Mouse (Mus musculus): ENCODE results near the gene Lhx2. TPM values are rescaled to one million over a fixed set of nuclear protein-coding genes. Genes with fewer than 3 reads are reported as not detected.

Lhx2 gene
- polyA plus RNA-seq, 1 experiment from 2014 or later, result 1.2 TPM

GRCm38 (mm10) chr2:38355731-38356427 lies 16.8 kb downstream of the Lhx2 start:
- Histone ChIP-seq H3K4me3 (ENCODE audit: low read depth, low read length) (no peak overlapping the region), H3K9me3 (ENCODE audit: control insufficient read depth, low read length) (no peaks in the 10 kb centered on the region), H3K9ac (replicated peaks; ENCODE audit: low read depth, low read length) (no peak overlapping the region), H3K36me3 (ENCODE audit: control insufficient read depth, insufficient read depth, low read length) (no peaks in the 10 kb centered on the region), H3K27me3 (ENCODE audit: control insufficient read depth, insufficient read depth, low read length) (peaks cover 77% of the 10 kb centered on the region), H3K4me1 (ENCODE audit: control insufficient read depth, insufficient read depth, low read length) (peaks cover 9% of the 10 kb centered on the region), H3K4me2 (ENCODE audit: low read depth, low read length) (no peak overlapping the region), H3K27ac (ENCODE audit: low read depth, low read length) (no peak overlapping the region)
- no peak for ATAC-seq (ENCODE audit: low read depth)
- 1% methylated on average over 19 of the region's 19 CpGs for WGBS

- 0 out of 2 replicates have a peak overlapping the region, but pooled peaks have one; percentile 16 for H3K4me2 ChIP-seq (ENCODE audit: low read depth, low read length)
- ATAC-seq (ENCODE audit: low read depth), result no peak
- under 1% methylated on average over 53 of the region's 53 CpGs for WGBS
- no peaks in the 10 kb centered on the region for H3K36me3 ChIP-seq (ENCODE audit: control insufficient read depth, insufficient read depth, low read length)
- H3K4me1 ChIP-seq (ENCODE audit: control insufficient read depth, insufficient read depth, low read length), result peaks cover 3% of the 10 kb centered on the region; the same call in 1 of the 2 replicates
- H3K9ac ChIP-seq (replicated peaks; ENCODE audit: low read depth, low read length), result no peak overlapping the region
- H3K9me3 ChIP-seq (ENCODE audit: control insufficient read depth, low read length), result no peaks in the 10 kb centered on the region
- no peak overlapping the region; the same call in 1 of the 2 replicates for H3K4me3 ChIP-seq (ENCODE audit: low read depth, low read length)
- H3K27me3 ChIP-seq (ENCODE audit: control insufficient read depth, insufficient read depth, low read length), result peaks cover 77% of the 10 kb centered on the region
- no peak overlapping the region for H3K27ac ChIP-seq (ENCODE audit: low read depth, low read length)
These were observed 17.6 kb downstream of the Lhx2 start for GRCm38 (mm10) chr2:38356428-38357260.

- Histone ChIP-seq H3K9ac (replicated peaks; ENCODE audit: low read depth, low read length) (no peak overlapping the region), H3K36me3 (ENCODE audit: control insufficient read depth, insufficient read depth, low read length) (no peaks in the 10 kb centered on the region), H3K27ac (ENCODE audit: low read depth, low read length) (no peak overlapping the region), H3K4me1 (ENCODE audit: control insufficient read depth, insufficient read depth, low read length) (0 out of 2 replicates have a peak, but pooled peaks cover 3% of the 10 kb centered on the region), H3K4me2 (ENCODE audit: low read depth, low read length) (no peak overlapping the region), H3K4me3 (ENCODE audit: low read depth, low read length) (no peak overlapping the region; the same call in 1 of the 2 replicates), H3K27me3 (ENCODE audit: control insufficient read depth, insufficient read depth, low read length) (peaks cover 77% of the 10 kb centered on the region), H3K9me3 (ENCODE audit: control insufficient read depth, low read length) (no peaks in the 10 kb centered on the region)
- 2% methylated on average over 34 of the region's 35 CpGs for WGBS
- ATAC-seq (ENCODE audit: low read depth), result peak; percentile 38
These were observed 18.5 kb downstream of the Lhx2 start for GRCm38 (mm10) chr2:38357294-38358246.

- 0 out of 2 replicates have a peak, but pooled peaks cover 3% of the 10 kb centered on the region for H3K4me1 ChIP-seq (ENCODE audit: control insufficient read depth, insufficient read depth, low read length)
- peaks cover 73% of the 10 kb centered on the region for H3K27me3 ChIP-seq (ENCODE audit: control insufficient read depth, insufficient read depth, low read length)
- no peaks in the 10 kb centered on the region for H3K9me3 ChIP-seq (ENCODE audit: control insufficient read depth, low read length)
- no peak for ATAC-seq (ENCODE audit: low read depth)
- H3K4me3 ChIP-seq (ENCODE audit: low read depth, low read length), result no peak overlapping the region
- H3K36me3 ChIP-seq (ENCODE audit: control insufficient read depth, insufficient read depth, low read length), result no peaks in the 10 kb centered on the region
- H3K27ac ChIP-seq (ENCODE audit: low read depth, low read length), result no peak overlapping the region
- no peak overlapping the region for H3K9ac ChIP-seq (replicated peaks; ENCODE audit: low read depth, low read length)
- 4% methylated on average over 3 of the region's 3 CpGs for WGBS
- H3K4me2 ChIP-seq (ENCODE audit: low read depth, low read length), result no peak overlapping the region
These were observed 19.5 kb downstream of the Lhx2 start for GRCm38 (mm10) chr2:38358611-38359010.

- peaks cover 69% of the 10 kb centered on the region for H3K27me3 ChIP-seq (ENCODE audit: control insufficient read depth, insufficient read depth, low read length)
- H3K4me3 ChIP-seq (ENCODE audit: low read depth, low read length), result no peak overlapping the region
- 0 out of 2 replicates have a peak, but pooled peaks cover 3% of the 10 kb centered on the region for H3K4me1 ChIP-seq (ENCODE audit: control insufficient read depth, insufficient read depth, low read length)
- ATAC-seq (ENCODE audit: low read depth), result no peak
- no peaks in the 10 kb centered on the region for H3K9me3 ChIP-seq (ENCODE audit: control insufficient read depth, low read length)
- no peak overlapping the region for H3K27ac ChIP-seq (ENCODE audit: low read depth, low read length)
- H3K4me2 ChIP-seq (ENCODE audit: low read depth, low read length), result no peak overlapping the region
- H3K9ac ChIP-seq (replicated peaks; ENCODE audit: low read depth, low read length), result no peak overlapping the region
- H3K36me3 ChIP-seq (ENCODE audit: control insufficient read depth, insufficient read depth, low read length), result no peaks in the 10 kb centered on the region
- 0% methylated on average over 10 of the region's 10 CpGs for WGBS
These were observed 20.1 kb downstream of the Lhx2 start for GRCm38 (mm10) chr2:38359186-38359585.

- H3K4me2 ChIP-seq (ENCODE audit: low read depth, low read length), result no peak overlapping the region
- WGBS, result 1% methylated on average over 13 of the region's 13 CpGs
- no peak overlapping the region for H3K4me3 ChIP-seq (ENCODE audit: low read depth, low read length)
- H3K27ac ChIP-seq (ENCODE audit: low read depth, low read length), result no peak overlapping the region
- no peaks in the 10 kb centered on the region for H3K9me3 ChIP-seq (ENCODE audit: control insufficient read depth, low read length)
- 0 out of 2 replicates have a peak, but pooled peaks cover 3% of the 10 kb centered on the region for H3K4me1 ChIP-seq (ENCODE audit: control insufficient read depth, insufficient read depth, low read length)
- H3K9ac ChIP-seq (replicated peaks; ENCODE audit: low read depth, low read length), result no peak overlapping the region
- H3K36me3 ChIP-seq (ENCODE audit: control insufficient read depth, insufficient read depth, low read length), result no peaks in the 10 kb centered on the region
- peaks cover 66% of the 10 kb centered on the region for H3K27me3 ChIP-seq (ENCODE audit: control insufficient read depth, insufficient read depth, low read length)
- no peak for ATAC-seq (ENCODE audit: low read depth)
These were observed 20.7 kb downstream of the Lhx2 start for GRCm38 (mm10) chr2:38359811-38360210.

- H3K27me3 ChIP-seq (ENCODE audit: control insufficient read depth, insufficient read depth, low read length), result peaks cover 70% of the 10 kb centered on the region
- 54% methylated on average over 7 of the region's 7 CpGs for WGBS
- no peak for ATAC-seq (ENCODE audit: low read depth)
- H3K4me3 ChIP-seq (ENCODE audit: low read depth, low read length), result no peak overlapping the region
- H3K36me3 ChIP-seq (ENCODE audit: control insufficient read depth, insufficient read depth, low read length), result no peaks in the 10 kb centered on the region
- H3K4me2 ChIP-seq (ENCODE audit: low read depth, low read length), result no peak overlapping the region
- no peak overlapping the region for H3K9ac ChIP-seq (replicated peaks; ENCODE audit: low read depth, low read length)
- H3K27ac ChIP-seq (ENCODE audit: low read depth, low read length), result no peak overlapping the region
- H3K4me1 ChIP-seq (ENCODE audit: control insufficient read depth, insufficient read depth, low read length), result peaks cover 2% of the 10 kb centered on the region; the same call in 1 of the 2 replicates
- H3K9me3 ChIP-seq (ENCODE audit: control insufficient read depth, low read length), result no peaks in the 10 kb centered on the region
These were observed 27.1 kb downstream of the Lhx2 start for GRCm38 (mm10) chr2:38366222-38366621.

- Histone ChIP-seq H3K9ac (replicated peaks; ENCODE audit: low read depth, low read length) (no peak overlapping the region), H3K27ac (ENCODE audit: low read depth, low read length) (no peak overlapping the region), H3K27me3 (ENCODE audit: control insufficient read depth, insufficient read depth, low read length) (peaks cover 68% of the 10 kb centered on the region), H3K4me3 (ENCODE audit: low read depth, low read length) (no peak overlapping the region), H3K4me1 (ENCODE audit: control insufficient read depth, insufficient read depth, low read length) (peaks cover 2% of the 10 kb centered on the region; the same call in 1 of the 2 replicates), H3K9me3 (ENCODE audit: control insufficient read depth, low read length) (no peaks in the 10 kb centered on the region), H3K36me3 (ENCODE audit: control insufficient read depth, insufficient read depth, low read length) (no peaks in the 10 kb centered on the region), H3K4me2 (ENCODE audit: low read depth, low read length) (no peak overlapping the region)
- 11% methylated on average over 9 of the region's 9 CpGs for WGBS
- ATAC-seq (ENCODE audit: low read depth), result no peak
These were observed 27.9 kb downstream of the Lhx2 start for GRCm38 (mm10) chr2:38367023-38367422.
